Mouse (Mus musculus) bone marrow, adult 2 months (tissue): ENCODE measurements at regions not wholly inside any gene's neighbourhood (a gene's known extent, or its start where the extent isn't known, plus 50 kb on each side); places are given as distances from the start of the nearest gene placed in this dataset.

ENCODE experiments used
- CTCF ChIP-seq: fragments of 200-500 bp; IDR thresholded peaks from 2 replicates; pipeline ENCODE4 v1.5.1; 2011; ENCODE audit warnings: low read length, control low read depth; ENCODE audit not compliant: control insufficient read depth, insufficient read depth
- POLR2A ChIP-seq: fragments of 200-500 bp; IDR thresholded peaks from 2 replicates; pipeline ENCODE4 v1.6.1; 2011; ENCODE audit warnings: low read depth, mild to moderate bottlenecking, control low read depth, low read length, borderline replicate concordance; ENCODE audit not compliant: control insufficient read depth

DNA sequence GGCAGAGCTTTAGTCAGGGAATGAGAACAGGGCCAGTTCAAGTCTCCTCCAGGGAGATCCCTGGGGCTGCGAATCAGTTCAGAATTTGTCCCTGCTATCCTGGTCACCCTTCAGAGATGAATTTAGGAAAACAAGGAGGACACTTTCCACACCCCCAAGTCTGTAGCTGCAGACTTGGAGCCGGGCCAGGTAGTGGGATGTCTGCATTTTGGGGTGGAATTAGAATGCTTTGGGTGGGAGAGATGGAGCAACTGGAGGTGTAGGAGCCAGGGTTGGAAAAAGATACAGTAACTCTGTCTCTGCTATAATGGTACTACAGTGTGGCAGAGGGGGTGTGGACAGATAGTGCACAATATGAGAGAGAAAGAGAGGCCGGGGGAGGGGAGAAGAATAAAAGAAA, 173.6 kb upstream of the Grik3 start:
- TF ChIP-seq CTCF (no peak), POLR2A (no peak)
